Mouse (Mus musculus): ENCODE data around the gene Pnpt1. TPM values are rescaled to one million over a fixed set of nuclear protein-coding genes. Genes with fewer than 3 reads are reported as not detected.

Pnpt1 gene
- total RNA-seq, 2 experiments from 2014 or later: 17.4 to 17.6 TPM

Other genes starting within 250 kb of the Pnpt1 start
- gene Ppp4r3b, start 42.1 kb downstream of the Pnpt1 start, total RNA-seq (2021): 10 to 100 TPM; 32.3 to 33.1 TPM
- gene Cfap36, start 116.7 kb downstream of the Pnpt1 start, total RNA-seq (2021): 10 to 100 TPM; 13.9 to 16.6 TPM
- 10 to 100 TPM; 14.1 to 19.7 TPM for gene Ccdc88a, start 242.9 kb downstream of the Pnpt1 start, total RNA-seq (2021)